Mouse (Mus musculus): ENCODE results near the gene Ube2h. TPM values are rescaled to one million over a fixed set of nuclear protein-coding genes. Genes with fewer than 3 reads are reported as not detected.
"Not testable (repeated sequence)": the region's sequence is repeated elsewhere in the genome, so short reads cannot be mapped to it uniquely, and the experiment has no call there.

Gene Ube2h
- total RNA-seq, 2 experiments from 2014 or later = 90.5 to 94.2 TPM

GRCm38 (mm10) chr6:30211641-30212455 is 92.5 kb downstream of the Ube2h start:
- no peak for DNase-seq (ENCODE audit: low spot score in 2 of 2)
- intact Hi-C loops (cut with DNase I) = no loop called here

GRCm38 (mm10) chr6:30210788-30211187 is 93.6 kb downstream of the Ube2h start:
- peak; percentile 73 to 75 for DNase-seq (ENCODE audit: low spot score in 2 of 2)
- intact Hi-C loops (cut with DNase I) = no loop called here

GRCm38 (mm10) chr6:30208844-30209243 is 95.5 kb downstream of the Ube2h start:
- no peak for DNase-seq (ENCODE audit: low spot score in 2 of 2)
- intact Hi-C loops (cut with DNase I) = loop anchor here (5.0 to 10.0 kb wide), 3 partner anchors 148 to 352 kb away; partner anchors contain the start of gene Strip2

- peak; percentile 50 to 68 for DNase-seq (ENCODE audit: low spot score in 2 of 2)
- intact Hi-C loops (cut with DNase I) = loop anchor here (1.0 to 10.0 kb wide), 4 partner anchors 113 to 348 kb away; partner anchors contain the start of gene Strip2
Measured at GRCm38 (mm10) chr6:30205587-30206202, 98.6 kb downstream of the Ube2h start.

GRCm38 (mm10) chr6:30205180-30205538 is 99.2 kb downstream of the Ube2h start:
- not testable (repeated sequence) for DNase-seq (ENCODE audit: low spot score in 2 of 2)

GRCm38 (mm10) chr6:30204383-30205179 is 99.8 kb downstream of the Ube2h start:
- intact Hi-C loops (cut with DNase I) = loop anchor here (1.0 to 10.0 kb wide), 4 partner anchors 112 to 347 kb away; partner anchors contain the start of gene Strip2
- no peak for DNase-seq (ENCODE audit: low spot score in 2 of 2)

More at GRCm38 (mm10) chr6:30205180-30205538, 99.2 kb downstream of the Ube2h start:
- intact Hi-C loops (cut with DNase I) = loop anchor here (1.0 to 10.0 kb wide), 4 partner anchors 113 to 348 kb away; partner anchors contain the start of gene Strip2

GRCm38 (mm10) chr6:30196143-30196542 is 108.2 kb downstream of the Ube2h start:
- no peak for DNase-seq (ENCODE audit: low spot score in 2 of 2)
- intact Hi-C loops (cut with DNase I) = no loop called here

GRCm38 (mm10) chr6:30195656-30196055 is 108.7 kb downstream of the Ube2h start:
- no peak for DNase-seq (ENCODE audit: low spot score in 2 of 2)
- intact Hi-C loops (cut with DNase I) = no loop called here

GRCm38 (mm10) chr6:30183624-30184023 is 120.7 kb downstream of the Ube2h start:
- DNase-seq (ENCODE audit: low spot score in 2 of 2) = no peak
- intact Hi-C loops (cut with DNase I) = no loop called here

GRCm38 (mm10) chr6:30182038-30182437 is 122.3 kb downstream of the Ube2h start:
- no peak for DNase-seq (ENCODE audit: low spot score in 2 of 2)
- intact Hi-C loops (cut with DNase I) = no loop called here

GRCm38 (mm10) chr6:30180321-30180720 is 124.0 kb downstream of the Ube2h start:
- no peak for DNase-seq (ENCODE audit: low spot score in 2 of 2)
- intact Hi-C loops (cut with DNase I) = no loop called here

GRCm38 (mm10) chr6:30179046-30179445 is 125.3 kb downstream of the Ube2h start:
- intact Hi-C loops (cut with DNase I) = no loop called here
- DNase-seq (ENCODE audit: low spot score in 2 of 2) = no peak

GRCm38 (mm10) chr6:30178023-30178639 is 126.2 kb downstream of the Ube2h start:
- intact Hi-C loops (cut with DNase I) = no loop called here
- no peak for DNase-seq (ENCODE audit: low spot score in 2 of 2)

- intact Hi-C loops (cut with DNase I) = no loop called here
Measured at GRCm38 (mm10) chr6:30177305-30177704, 127.0 kb downstream of the Ube2h start.

GRCm38 (mm10) chr6:30176496-30176895 is 127.8 kb downstream of the Ube2h start:
- intact Hi-C loops (cut with DNase I) = no loop called here
- no peak for DNase-seq (ENCODE audit: low spot score in 2 of 2)

More at GRCm38 (mm10) chr6:30177305-30177704, 127.0 kb downstream of the Ube2h start:
- no peak for DNase-seq (ENCODE audit: low spot score in 2 of 2)

GRCm38 (mm10) chr6:30175918-30176421 is 128.4 kb downstream of the Ube2h start:
- intact Hi-C loops (cut with DNase I) = no loop called here
- no peak for DNase-seq (ENCODE audit: low spot score in 2 of 2)

GRCm38 (mm10) chr6:30175225-30175917 is 129.0 kb downstream of the Ube2h start:
- DNase-seq (ENCODE audit: low spot score in 2 of 2) = no peak
- intact Hi-C loops (cut with DNase I) = no loop called here

GRCm38 (mm10) chr6:30174461-30175224 is 129.7 kb downstream of the Ube2h start:
- intact Hi-C loops (cut with DNase I) = no loop called here
- no peak for DNase-seq (ENCODE audit: low spot score in 2 of 2)
